Mouse (Mus musculus) forebrain, embryonic 10.5 days (tissue): Measurements from ENCODE around the gene Fmc1. TPM values are rescaled to one million over a fixed set of nuclear protein-coding genes. Genes with fewer than 3 reads are reported as not detected.
"Not testable (repeated sequence)": the region's sequence is repeated elsewhere in the genome, so short reads cannot be mapped to it uniquely, and the experiment has no call there.

Source experiments
- DNase-seq: peaks from one replicate; pipeline ENCODE4 v3.0.0-alpha.2; 2017; ENCODE audit warnings: low spot score; ENCODE audit errors: extremely low spot score
- H3K27ac ChIP-seq: fragments of 300-500 bp; sonication (generic); 2 replicates; pipeline ENCODE4 v1.5.1; 2016; ENCODE audit warnings: mild to moderate bottlenecking
- H3K27me3 ChIP-seq: fragments of 300-500 bp; sonication (generic); 2 replicates; pipeline ENCODE4 v1.6.1; 2016; ENCODE audit warnings: mild to moderate bottlenecking; ENCODE audit not compliant: poor library complexity, severe bottlenecking
- H3K36me3 ChIP-seq: fragments of 300-500 bp; sonication (generic); replicated peaks from 2 replicates; pipeline ENCODE4 v1.6.1; 2016; ENCODE audit warnings: mild to moderate bottlenecking, moderate library complexity
- H3K4me1 ChIP-seq: fragments of 300-500 bp; sonication (generic); 2 replicates; pipeline ENCODE4 v1.6.1; 2016
- H3K4me3 ChIP-seq: fragments of 300-500 bp; sonication (generic); 2 replicates; pipeline ENCODE4 v1.5.1; 2016; ENCODE audit warnings: mild to moderate bottlenecking, moderate library complexity
- H3K9me3 ChIP-seq: fragments of 300-500 bp; sonication (generic); 2 replicates; pipeline ENCODE4 v1.6.1; 2016; ENCODE audit warnings: mild to moderate bottlenecking, moderate library complexity
- WGBS: fragments of 180-500 bp; shearing (Covaris S2); methylation state at CpG from one replicate; pipeline ENCODE4 v1.1.7; 2016; 5-methylcytosine and 5-hydroxymethylcytosine counted together
- polyA plus RNA-seq: library from polyadenylated mRNA; unstranded; fragments of >200 nt; fragmentation: Nextera tagmentation; extraction: Ambion mirVana; gene quantifications from 2 replicates; pipeline ENCODE4 v1.2.1, GENCODE M21; 2016

Fmc1 gene
- polyA plus RNA-seq, 1 experiment from 2014 or later = 122 TPM

GRCm38 (mm10) chr6:38544141-38544540 lies 10.8 kb downstream of the Fmc1 start:
- H3K27ac ChIP-seq, H3K4me1 ChIP-seq, DNase-seq, H3K9me3 ChIP-seq, H3K27me3 ChIP-seq, H3K4me3 ChIP-seq: not testable (repeated sequence)
- peaks cover 18% of the 10 kb centered on the region for H3K36me3 ChIP-seq
- 91% methylated on average over 5 of the region's 5 CpGs for WGBS

GRCm38 (mm10) chr6:38547005-38547404 lies 13.7 kb downstream of the Fmc1 start:
- 87% methylated on average over 2 of the region's 2 CpGs for WGBS
- not testable (repeated sequence) for H3K27me3 ChIP-seq, DNase-seq, H3K4me1 ChIP-seq, H3K36me3 ChIP-seq, H3K9me3 ChIP-seq, H3K4me3 ChIP-seq, H3K27ac ChIP-seq

- Histone ChIP-seq H3K36me3 (no peaks in the 10 kb centered on the region), H3K4me1 (peaks cover 9% of the 10 kb centered on the region), H3K27me3 (no peaks in the 10 kb centered on the region), H3K27ac (no peak overlapping the region), H3K4me3 (no peak overlapping the region), H3K9me3 (no peaks in the 10 kb centered on the region)
- DNase-seq = no peak
- WGBS = 85% methylated on average over 1 of the region's 1 CpGs
These were observed 14.4 kb downstream of the Fmc1 start for GRCm38 (mm10) chr6:38547707-38548106.

- H3K4me1 ChIP-seq = peaks cover 17% of the 10 kb centered on the region
- 90% methylated on average over 7 of the region's 7 CpGs for WGBS
- H3K27me3 ChIP-seq, H3K27ac ChIP-seq, H3K9me3 ChIP-seq, DNase-seq, H3K4me3 ChIP-seq, H3K36me3 ChIP-seq: not testable (repeated sequence)
These were observed 15.3 kb downstream of the Fmc1 start for GRCm38 (mm10) chr6:38548595-38548994.

- H3K27me3 ChIP-seq, H3K36me3 ChIP-seq, DNase-seq, H3K9me3 ChIP-seq: not testable (repeated sequence)
- Histone ChIP-seq H3K27ac (peak overlapping the region; percentile 99), H3K4me1 (peaks cover 28% of the 10 kb centered on the region), H3K4me3 (peak overlapping the region; percentile 88)
- 89% methylated on average over 6 of the region's 6 CpGs for WGBS
These were observed 16.5 kb downstream of the Fmc1 start for GRCm38 (mm10) chr6:38549840-38550239.

- H3K4me3 ChIP-seq = peak overlapping the region; percentile 88
- peaks cover 13% of the 10 kb centered on the region for H3K36me3 ChIP-seq
- DNase-seq = no peak
- no peaks in the 10 kb centered on the region for H3K27me3 ChIP-seq
- peak overlapping the region; percentile 99 for H3K27ac ChIP-seq
- 10% methylated on average over 28 of the region's 28 CpGs for WGBS
- H3K4me1 ChIP-seq = peaks cover 28% of the 10 kb centered on the region
- H3K9me3 ChIP-seq = no peaks in the 10 kb centered on the region
These were observed 17.2 kb downstream of the Fmc1 start for GRCm38 (mm10) chr6:38550250-38551061.

GRCm38 (mm10) chr6:38551062-38551988 lies 18.0 kb downstream of the Fmc1 start, which contains the start of gene Luc7l2:
Gene Luc7l2, plus strand, starts transcription at chr6:38551334.
- H3K27me3 ChIP-seq = no peaks in the 10 kb centered on the region
- WGBS = under 1% methylated on average over 92 of the region's 98 CpGs
- no peaks in the 10 kb centered on the region for H3K9me3 ChIP-seq
- peaks cover 28% of the 10 kb centered on the region for H3K4me1 ChIP-seq
- peak within 1 kb of the TSS; percentile 88 for H3K4me3 ChIP-seq
- peak within 1 kb of the TSS; percentile 99 for H3K27ac ChIP-seq
- peak; percentile 95 for DNase-seq
- peaks cover 21% of the 10 kb centered on the region for H3K36me3 ChIP-seq

- peak; percentile 99 for DNase-seq
- WGBS = under 1% methylated on average over 32 of the region's 32 CpGs
- peaks cover 28% of the 10 kb centered on the region for H3K4me1 ChIP-seq
- no peaks in the 10 kb centered on the region for H3K9me3 ChIP-seq
- peak overlapping the region; percentile 88 for H3K4me3 ChIP-seq
- peaks cover 26% of the 10 kb centered on the region for H3K36me3 ChIP-seq
- no peaks in the 10 kb centered on the region for H3K27me3 ChIP-seq
- H3K27ac ChIP-seq = peak overlapping the region; percentile 99
These were observed 18.8 kb downstream of the Fmc1 start for GRCm38 (mm10) chr6:38551989-38552635.

- DNase-seq = no peak
- H3K4me3 ChIP-seq = peak overlapping the region; percentile 88
- H3K27me3 ChIP-seq = no peaks in the 10 kb centered on the region
- H3K4me1 ChIP-seq = peaks cover 28% of the 10 kb centered on the region
- 30% methylated on average over 5 of the region's 5 CpGs for WGBS
- H3K9me3 ChIP-seq = no peaks in the 10 kb centered on the region
- H3K27ac ChIP-seq = peak overlapping the region; percentile 99
- H3K36me3 ChIP-seq = peaks cover 31% of the 10 kb centered on the region
These were observed 19.3 kb downstream of the Fmc1 start for GRCm38 (mm10) chr6:38552636-38553000.

GRCm38 (mm10) chr6:38576096-38576495 lies 42.8 kb downstream of the Fmc1 start:
- no peak overlapping the region for H3K4me3 ChIP-seq
- H3K27me3 ChIP-seq = no peaks in the 10 kb centered on the region
- no peaks in the 10 kb centered on the region for H3K9me3 ChIP-seq
- no peak overlapping the region for H3K27ac ChIP-seq
- H3K36me3 ChIP-seq = peaks cover 96% of the 10 kb centered on the region
- no peaks in the 10 kb centered on the region for H3K4me1 ChIP-seq
- no peak for DNase-seq
- WGBS = 88% methylated on average over 2 of the region's 2 CpGs

- H3K27ac ChIP-seq = no peak overlapping the region
- no peaks in the 10 kb centered on the region for H3K9me3 ChIP-seq
- DNase-seq = no peak
- H3K36me3 ChIP-seq = peaks cover 93% of the 10 kb centered on the region
- no peak overlapping the region for H3K4me3 ChIP-seq
- WGBS = over 99% methylated on average over 3 of the region's 3 CpGs
- H3K27me3 ChIP-seq = no peaks in the 10 kb centered on the region
- H3K4me1 ChIP-seq = no peaks in the 10 kb centered on the region
These were observed 47.0 kb downstream of the Fmc1 start for GRCm38 (mm10) chr6:38580112-38580857.

- Histone ChIP-seq H3K4me1 (no peaks in the 10 kb centered on the region), H3K36me3 (peaks cover 93% of the 10 kb centered on the region), H3K9me3 (no peaks in the 10 kb centered on the region), H3K27me3 (no peaks in the 10 kb centered on the region), H3K4me3 (no peak overlapping the region), H3K27ac (no peak overlapping the region)
- no peak for DNase-seq
- WGBS = 94% methylated on average over 3 of the region's 3 CpGs
These were observed 48.4 kb downstream of the Fmc1 start for GRCm38 (mm10) chr6:38581711-38582110.
